Mouse (Mus musculus): ENCODE measurements at regions not wholly inside any gene's neighbourhood (a gene's known extent, or its start where the extent isn't known, plus 50 kb on each side); places are given as distances from the start of the nearest gene placed in this dataset.
"Not testable (repeated sequence)": the region's sequence is repeated elsewhere in the genome, so short reads cannot be mapped to it uniquely, and the experiment has no call there.

DNA sequence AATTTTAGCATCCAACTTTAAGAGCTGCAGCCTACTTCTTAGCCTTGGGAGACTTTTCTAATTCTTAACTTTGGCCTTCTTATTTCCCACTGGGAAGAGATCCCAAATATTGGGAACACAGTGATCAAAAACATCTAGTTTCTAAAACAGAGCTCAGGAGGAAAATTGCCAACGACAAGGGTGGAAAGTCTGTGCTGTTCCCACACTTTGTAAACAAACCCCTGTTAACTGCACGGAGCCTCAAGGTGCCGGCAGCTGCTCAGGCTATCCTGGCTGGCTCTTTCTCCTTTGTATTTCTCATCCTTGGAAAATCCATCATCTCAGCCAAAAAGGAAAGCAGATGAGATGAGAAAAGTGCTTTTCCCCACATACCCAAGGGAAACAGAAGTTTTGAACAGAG, 84.9 kb downstream of the Impad1 start:
- peak; percentile 11 for DNase-seq

DNA sequence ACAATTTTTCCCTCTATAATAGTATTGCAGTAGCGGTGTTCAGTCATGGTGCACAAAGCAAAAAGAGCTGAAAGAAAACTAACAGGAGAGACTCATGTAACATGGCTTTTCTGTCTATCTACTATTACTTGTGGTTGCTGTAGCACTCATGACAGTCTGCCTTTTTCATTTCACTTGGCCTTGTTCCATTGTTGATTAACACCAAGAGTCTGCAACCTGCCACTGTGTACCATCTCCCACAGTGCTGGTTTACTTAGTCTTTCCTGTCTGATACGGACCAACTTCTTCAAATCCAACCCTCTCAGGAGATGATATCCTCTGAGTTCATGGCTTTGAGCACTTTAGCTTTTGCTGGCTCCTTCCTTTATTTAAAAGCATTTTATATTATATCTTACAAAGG, 94.1 kb downstream of the Impad1 start:
- DNase-seq: no peak

DNA sequence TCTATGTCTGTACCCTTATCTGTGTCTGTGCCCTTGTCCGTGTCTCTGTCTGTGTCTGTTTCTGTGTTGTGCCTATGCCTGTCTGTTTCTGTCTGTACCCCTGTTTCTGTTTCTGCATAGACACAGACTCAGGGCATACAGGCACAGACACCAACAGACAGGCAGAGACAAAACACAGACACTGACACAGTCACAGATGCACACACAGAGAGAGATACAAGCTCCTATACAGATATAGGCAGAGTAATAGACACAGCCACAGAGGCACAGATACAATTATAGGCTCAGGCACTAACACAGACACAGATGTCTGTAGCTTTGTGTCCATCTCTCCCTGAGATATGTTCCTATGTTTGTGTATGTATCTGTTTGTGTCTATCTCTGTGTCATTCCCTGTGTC, 97.7 kb downstream of the Impad1 start:
- DNase-seq: no peak

DNA sequence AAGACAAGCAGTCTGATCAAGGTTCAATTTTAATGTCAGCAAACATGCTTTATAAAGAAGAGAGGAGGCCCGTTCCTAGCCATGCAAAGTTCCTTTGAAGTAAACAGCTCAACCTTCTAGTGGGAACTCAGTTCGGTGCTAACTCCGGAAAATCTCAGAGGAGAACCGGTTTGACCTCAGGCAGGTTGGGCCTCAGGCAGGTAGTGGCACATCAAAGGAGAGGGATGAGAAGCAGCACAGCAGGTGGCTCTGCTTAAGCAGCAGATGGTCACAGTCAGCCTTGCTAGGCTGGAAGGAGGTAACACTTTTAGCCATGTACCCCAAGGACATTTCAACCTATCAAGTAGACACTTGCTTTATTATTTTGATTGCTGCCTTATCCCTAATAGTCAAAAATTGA, 106.2 kb downstream of the Impad1 start:
- no peak for DNase-seq

DNA sequence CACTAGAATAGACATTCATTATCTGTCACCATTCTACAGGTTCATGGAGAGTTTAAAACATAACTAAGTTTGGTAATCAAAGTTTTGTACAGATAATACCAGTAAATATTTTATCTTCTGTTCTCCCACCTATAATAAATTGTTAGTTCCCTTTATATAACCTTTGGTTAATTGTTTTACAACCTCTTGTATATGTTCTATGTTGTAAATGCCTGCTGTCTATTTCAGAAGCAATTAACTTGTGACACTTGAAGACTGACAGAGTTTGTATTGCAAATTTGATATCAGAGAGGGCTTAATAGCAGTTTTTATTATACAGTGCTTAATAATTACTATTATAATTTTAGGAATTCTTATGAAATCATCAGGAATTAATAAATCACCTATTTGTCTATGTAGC, 118.5 kb downstream of the Impad1 start:
- no peak for DNase-seq

DNA sequence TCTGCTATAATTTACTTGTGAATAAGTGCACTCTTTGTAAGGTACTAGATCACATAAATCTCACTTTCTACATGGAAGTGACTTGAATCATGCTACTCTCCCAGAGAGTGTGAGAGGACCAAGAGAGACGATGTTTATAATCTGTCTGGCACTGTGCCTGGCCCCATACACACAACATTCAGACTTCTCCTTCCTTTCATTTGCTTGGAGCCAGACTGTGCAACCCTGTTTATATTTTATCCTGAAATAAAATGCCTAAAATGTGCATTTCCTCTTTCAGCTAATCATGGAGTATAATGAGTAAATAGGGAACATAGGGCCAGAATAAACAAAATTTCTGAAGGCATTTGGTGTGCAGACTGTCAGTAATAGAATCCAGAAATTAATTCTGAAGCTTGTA, 142.9 kb downstream of the Impad1 start:
- no peak for DNase-seq

DNA sequence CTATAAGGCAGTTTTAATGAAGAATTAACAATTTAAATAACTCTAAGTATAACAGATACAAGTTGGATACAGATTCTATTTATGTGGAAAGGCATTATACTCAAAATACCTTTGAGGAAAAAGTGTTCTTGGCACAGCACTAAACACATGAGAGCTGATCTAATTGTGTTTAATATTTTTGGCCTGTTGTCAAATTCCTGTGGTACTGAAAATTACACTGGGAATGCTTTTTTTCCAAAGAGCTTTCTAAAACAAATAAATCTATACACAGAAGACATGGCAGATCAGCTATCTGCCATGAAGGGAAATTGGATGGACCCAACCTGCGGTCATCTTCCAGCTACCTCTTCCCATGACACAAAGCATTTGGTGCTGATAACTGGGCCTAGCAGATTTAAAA, 147.9 kb downstream of the Impad1 start:
- no peak for DNase-seq

DNA sequence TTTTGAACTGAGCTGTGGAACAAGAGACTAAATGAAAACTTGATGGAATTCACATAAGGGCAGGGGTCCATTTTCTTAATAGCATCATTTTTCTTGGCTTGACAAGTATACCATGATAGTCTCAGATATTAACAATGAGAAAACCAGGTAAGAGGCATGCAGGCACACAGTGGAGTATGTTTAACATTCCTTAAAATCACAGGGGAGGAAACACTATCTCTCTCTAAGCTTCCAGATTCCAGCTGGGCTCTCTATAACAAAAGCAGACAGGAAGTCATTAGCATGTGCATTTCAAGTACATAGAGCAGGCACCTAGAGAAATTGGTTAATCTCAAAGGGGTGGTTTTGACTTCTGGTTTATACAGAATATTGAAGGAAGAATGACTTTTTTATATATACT, 156.9 kb downstream of the Impad1 start:
- no peak for DNase-seq

DNA sequence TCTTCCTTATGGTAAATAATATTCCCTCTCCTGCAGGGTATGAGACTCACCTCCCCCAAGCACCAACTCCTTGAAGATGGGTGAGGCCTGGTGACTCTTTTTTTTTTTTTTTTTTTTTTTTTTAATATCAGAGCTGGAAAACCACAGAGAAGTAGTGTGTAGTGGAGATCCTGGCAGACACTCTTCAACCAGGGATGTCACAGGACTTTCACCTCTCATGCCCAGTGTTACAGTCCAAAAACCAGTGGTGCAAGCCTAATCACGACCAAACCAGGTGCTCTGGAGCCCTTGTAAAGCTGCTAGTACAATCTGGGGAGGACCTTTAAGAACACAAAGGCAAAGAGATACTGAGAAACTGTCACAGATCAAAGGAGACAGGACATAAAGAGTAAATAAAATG, 157.3 kb downstream of the Impad1 start:
- no peak for DNase-seq

DNA sequence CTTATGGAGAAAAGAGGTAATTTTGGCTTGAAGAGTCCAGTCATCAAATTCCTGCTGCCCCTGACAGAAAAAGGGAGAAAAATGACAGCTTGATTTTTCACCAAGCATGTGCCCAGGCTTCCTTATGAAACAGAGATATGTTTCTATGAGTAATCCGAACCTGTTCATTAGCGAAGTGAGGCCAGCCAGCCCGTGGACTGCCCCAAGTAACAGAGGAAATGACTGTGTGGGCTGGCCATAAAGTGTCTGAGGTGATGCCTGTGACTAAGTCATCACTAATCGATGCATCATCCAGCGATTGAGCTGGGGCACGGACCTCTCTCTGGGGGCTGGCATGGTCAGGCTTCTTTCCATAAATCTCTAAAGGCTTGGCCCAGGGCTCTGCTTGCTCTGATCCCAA, 157.8 kb downstream of the Impad1 start:
- no peak for DNase-seq

DNA sequence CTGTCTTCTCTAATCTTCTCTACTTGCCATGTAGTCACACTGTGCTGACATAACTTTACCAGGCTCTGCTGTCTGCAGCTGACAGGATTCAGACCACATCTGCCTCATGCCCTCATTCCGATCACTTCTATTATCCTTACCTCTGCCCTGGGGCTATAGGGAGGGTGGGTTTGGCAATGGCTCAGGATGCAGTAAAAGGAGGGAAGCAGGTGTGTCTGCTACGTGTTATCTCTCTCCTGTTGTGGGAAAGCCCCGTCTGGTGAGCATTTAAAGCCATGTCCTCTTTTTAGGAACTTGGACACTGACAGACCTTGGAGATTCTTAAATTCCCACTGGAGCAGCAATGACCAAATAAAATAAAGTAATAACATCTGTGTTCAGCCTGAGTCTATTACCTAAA, 158.5 kb downstream of the Impad1 start:
- DNase-seq: no peak

DNA sequence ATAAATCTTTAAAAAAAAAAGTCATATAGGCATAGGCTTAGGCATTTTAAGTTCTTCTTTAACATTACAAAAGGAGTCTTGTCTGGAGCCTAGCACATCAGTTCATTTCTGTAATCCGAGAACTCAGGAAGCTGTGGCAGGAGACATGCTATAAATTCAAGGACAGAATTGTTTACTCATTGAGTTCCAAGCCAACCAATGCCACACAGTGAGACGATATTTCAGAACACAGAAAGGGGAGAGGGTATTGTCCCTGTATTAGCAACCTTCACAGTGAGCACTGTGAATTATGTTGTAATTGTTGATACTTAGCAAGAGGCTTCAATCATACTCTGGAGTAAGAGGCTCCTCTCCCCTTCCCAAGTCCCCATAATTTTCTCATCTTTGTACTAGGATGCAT, 162.4 kb downstream of the Impad1 start:
- no peak for DNase-seq

DNA sequence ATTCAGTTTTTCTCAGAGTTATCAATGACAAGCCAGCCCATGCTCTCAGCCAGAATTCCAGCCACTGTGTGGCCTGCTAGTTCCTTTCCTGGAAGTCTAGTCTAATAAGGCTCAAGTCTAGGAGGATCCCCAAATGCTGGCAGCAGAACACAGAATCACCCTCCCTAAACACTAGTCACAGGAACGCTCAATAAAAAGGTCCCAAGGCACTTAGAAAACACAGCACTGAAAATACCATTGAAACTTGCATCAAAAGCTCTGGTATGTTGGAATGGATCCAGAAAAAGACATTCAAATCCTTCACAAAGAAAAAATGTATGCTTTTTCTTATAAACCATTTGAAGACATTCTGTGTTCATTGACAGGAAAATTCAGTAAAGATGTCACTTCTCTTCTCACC, 163.9 kb downstream of the Impad1 start:
- DNase-seq: no peak

DNA sequence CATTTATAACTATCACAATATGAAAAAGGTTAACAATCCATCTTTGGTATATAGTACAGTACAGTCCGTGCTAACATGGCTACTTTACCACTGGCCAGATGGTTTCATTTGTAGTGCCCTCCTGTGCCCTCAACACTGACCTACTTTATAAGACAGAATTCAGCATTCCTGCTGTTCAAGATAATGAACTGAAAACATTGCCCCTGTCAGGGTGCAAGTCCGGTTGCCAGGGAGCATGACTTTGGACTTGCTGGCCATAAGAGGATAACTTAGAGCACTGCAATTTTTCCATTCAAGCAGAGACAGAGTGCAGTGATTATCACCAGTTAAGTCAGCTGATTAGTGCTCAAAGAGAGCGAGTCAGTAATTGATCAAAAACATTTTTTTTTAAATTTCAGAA, 169.3 kb downstream of the Impad1 start:
- no peak for DNase-seq

DNA sequence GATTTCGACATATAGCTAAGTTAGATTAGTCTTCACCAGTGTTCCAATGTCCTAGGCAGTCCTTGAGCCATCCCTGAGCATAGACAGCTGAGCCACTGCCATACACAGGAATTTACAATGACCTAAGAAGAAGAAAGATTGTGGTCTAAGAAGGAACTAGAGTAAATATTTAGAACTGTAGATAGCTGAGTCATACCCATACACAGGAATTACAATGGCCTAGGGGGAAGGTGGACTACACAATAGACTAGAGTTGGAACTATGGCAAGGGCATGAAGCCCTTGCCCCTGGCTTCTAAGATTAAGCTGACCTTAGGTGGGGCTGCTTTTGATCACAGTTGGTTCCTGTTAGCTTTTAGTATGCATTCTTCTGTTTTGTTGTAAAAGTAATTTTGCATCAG, 173.0 kb downstream of the Impad1 start:
- DNase-seq: not testable (repeated sequence)

DNA sequence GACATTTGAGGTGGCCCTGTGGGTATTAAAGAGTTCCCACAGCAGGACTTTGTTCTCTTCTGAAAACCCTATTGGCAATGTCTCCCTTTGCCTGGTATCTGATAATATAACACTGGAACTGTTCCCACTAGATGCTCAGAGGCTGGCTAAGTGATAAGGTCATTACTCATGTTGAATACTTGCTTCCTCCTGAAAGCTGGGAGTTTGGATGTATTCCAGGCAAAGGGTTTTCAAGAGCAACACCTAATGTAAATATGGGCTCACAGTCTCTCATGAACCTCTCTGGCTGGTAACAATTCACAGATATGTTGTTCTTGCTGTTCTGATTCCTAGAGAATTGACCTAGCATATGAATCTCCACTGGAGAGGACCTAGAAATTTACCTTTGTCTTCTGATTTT, 178.6 kb downstream of the Impad1 start:
- DNase-seq: no peak
